Mouse (Mus musculus) ES-E14 (cell line): ENCODE measurements around the gene Vipas39.

ENCODE experiments used
- CHD2 ChIP-seq: IDR thresholded peaks from 2 replicates; pipeline ENCODE4 v1.6.1; 2014; ENCODE audit warnings: mild to moderate bottlenecking, low read depth, low read length, inconsistent platforms
- HCFC1 ChIP-seq: IDR thresholded peaks from 2 replicates; pipeline ENCODE4 v1.6.1; 2012; ENCODE audit warnings: low read length, inconsistent platforms, borderline replicate concordance; ENCODE audit not compliant: insufficient read depth
- MAFK ChIP-seq: IDR thresholded peaks from 2 replicates; pipeline ENCODE4 v1.6.1; 2014; ENCODE audit warnings: mild to moderate bottlenecking, low read depth, low read length, inconsistent platforms; ENCODE audit not compliant: insufficient read depth
- ZC3H11A ChIP-seq: IDR thresholded peaks from 2 replicates; pipeline ENCODE4 v1.6.1; 2012; ENCODE audit warnings: low read depth, mild to moderate bottlenecking, inconsistent platforms, low read length, borderline replicate concordance
- ZNF384 ChIP-seq: IDR thresholded peaks from 2 replicates; pipeline ENCODE4 v1.6.1; 2012; ENCODE audit warnings: low read depth, low read length, inconsistent platforms

DNA sequence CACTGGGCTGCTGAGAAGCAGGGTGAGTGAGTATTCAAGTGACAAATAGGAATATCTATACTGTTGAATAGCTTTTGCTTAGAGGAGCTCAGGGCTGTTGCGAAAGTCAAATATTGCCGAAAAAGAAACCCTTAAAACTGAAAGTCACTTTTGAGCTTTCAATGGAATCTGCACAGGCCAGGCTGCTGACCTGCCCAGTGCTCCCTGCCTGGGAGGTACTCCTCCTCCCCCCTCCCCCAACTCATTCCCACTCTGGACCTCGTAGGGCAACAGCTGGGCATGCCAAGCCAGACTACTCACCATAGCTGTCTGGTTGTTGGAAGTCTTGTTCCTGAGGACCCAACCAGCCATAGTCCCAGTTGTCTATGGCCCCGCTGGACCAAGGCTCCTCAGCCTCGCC, 18.7 kb upstream of the Vipas39 start:
- TF ChIP-seq HCFC1 (no peak), MAFK (no peak), ZNF384 (no peak), ZC3H11A (no peak), CHD2 (no peak)
